Mouse (Mus musculus) retina, postnatal 1 day (tissue): ENCODE measurements around the gene Cds2.
"Not testable (repeated sequence)": the region's sequence is repeated elsewhere in the genome, so short reads cannot be mapped to it uniquely, and the experiment has no call there.

Experiments used
- DNase-seq: peaks from one replicate; pipeline ENCODE4 v3.0.0-alpha.2; 2012

Cds2 gene

DNA sequence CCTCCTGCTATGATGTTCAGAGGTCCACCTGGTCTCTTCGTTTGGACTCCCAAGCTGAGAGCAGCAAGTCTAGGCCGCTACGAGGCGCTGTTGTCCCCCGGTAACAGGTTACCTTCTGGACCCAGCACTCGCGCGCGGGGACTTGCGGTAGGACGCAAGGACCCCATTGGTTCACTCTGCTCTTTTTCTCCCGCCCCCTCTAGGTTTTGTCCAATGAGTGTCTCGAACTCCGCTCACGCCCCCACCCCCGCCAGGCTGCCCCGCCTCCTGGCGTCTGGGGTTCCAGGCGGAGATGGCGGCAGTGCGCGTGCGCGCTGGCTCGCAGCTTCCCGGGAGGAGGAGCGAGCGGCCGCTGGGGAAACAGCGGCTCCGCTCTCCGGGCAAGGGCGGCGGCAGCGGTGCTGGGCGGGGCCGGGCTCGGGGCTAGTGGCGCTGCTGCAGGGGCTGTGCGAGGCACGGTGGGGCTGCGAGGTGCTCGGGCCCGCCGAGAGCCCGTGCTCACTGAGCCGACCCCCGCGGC lies at the start of gene Cds2:
Cds2 (plus strand) TSS at position 270 of the 520 bp plus-strand sequence.
- peak; percentile 99 for DNase-seq

DNA sequence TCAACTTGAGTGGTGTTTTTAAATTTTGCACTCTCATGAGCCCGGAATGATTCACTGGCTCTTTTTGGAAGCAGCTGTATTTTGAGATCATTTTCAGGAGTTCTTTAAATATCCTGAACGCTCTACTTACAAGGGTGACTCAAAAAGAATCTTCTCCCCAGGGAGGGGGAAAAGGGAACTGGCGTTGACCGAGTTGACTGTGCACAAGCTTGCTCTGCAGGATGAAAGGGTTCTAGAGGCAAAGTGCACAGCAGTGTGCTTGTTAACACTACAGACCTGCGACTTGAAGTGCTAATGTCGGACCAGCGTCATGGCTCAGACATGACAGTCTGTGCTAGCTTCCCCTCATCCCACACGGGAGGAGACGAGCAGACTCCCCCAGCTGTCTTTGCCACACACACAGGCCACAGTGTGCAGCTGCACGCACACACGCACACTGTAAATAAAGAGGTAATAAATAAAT lies 41.3 kb upstream of the Cds2 start:
- no peak for DNase-seq

DNA sequence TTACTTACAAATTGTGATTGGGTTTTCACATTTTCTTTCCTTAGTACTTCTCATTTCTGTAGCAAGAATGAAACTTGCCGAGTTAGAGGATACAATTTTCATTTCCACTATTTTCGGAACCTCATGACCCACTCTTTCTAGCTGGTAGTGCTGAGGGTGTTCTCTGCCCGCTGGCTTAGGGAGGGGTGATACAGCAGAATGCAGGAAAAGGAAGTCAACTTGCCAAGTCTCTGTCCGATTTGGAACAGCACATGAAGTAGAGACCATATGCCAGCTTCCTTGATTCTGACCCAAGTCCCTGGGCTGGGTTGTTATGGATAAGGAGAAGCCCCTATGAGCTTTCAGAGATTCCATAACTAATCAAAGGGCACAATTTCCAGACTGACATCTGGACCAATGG lies 38.6 kb upstream of the Cds2 start:
- no peak for DNase-seq

DNA sequence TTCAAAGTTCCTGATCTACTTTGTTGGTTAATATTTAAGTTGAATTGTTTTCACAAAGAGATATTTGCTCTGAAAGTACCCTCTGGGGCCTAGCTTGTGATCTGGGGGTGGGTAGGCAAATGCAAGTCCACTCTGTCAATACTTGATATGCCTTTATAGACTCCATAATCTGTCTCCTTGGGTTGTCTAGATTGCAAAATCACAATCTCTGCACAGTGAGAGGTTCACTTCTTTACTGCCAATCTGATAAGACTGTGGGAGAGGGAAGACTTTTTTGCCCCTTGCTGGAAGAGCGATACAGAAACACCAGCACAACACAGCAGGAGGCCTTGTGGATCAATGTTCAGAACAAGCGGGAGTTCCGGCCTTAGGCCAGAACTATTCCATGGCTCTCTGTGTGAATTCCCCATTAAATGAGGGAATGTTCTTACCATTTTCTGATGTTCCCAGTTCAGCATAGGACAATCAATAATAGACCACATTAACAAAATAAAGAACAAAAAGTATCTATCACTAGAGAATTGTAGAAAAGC lies 30.5 kb upstream of the Cds2 start:
- DNase-seq: no peak

DNA sequence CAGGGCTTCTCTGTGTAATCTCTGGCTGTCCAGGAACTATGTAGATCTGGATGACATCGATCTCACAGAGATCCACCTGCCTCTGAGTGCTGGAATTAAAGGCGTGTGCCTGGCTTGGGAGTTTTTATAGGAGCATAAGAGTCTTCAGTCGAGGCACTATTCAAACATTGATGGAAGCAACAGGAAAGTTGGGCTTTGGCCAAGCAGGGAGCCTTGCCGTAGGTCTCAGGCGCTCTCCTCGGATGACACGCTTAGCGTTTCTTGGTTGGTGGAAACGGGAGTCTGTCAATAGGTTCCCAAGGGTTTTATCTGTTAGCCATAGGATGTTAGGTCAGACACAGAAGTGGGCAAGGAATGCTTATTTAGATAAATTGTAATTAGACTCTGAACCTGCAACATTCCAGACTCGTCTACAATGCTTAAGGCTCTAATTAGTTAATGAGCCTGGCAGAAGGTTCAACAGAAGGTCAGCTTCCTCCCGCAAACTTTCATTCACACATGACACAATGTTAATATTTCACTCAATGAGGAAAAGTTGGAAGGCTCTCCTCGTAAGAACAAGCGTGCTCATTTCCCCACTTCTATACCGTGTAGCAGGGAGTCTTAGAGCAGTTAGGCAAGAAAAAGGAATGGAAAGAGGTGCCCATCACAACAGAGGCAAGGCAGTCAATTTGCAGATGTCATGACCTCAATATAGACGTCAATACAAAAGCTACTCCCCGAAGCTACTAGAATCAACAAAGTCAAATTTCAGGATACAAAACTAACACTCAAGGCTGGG lies 28.8 kb upstream of the Cds2 start:
- peak; percentile 23 for DNase-seq

DNA sequence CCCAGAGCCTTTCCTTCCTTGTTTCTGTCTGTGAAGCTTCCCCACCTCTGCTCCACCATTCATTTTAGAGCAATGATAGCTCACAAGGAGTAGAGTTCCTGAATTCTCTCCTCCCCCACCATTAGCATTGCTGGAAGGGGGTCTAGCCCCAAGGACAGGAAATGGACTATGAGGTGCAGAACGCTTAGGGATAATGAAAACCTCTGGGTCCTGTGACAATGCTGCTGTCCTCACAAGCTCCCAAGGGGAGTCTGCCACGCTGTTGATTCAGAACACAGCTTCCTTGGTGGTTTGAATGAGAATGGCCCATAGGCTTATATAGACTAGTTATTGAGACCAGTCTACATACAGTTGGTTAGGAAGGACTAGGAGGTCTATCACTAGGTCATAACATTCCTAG lies 27.7 kb upstream of the Cds2 start:
- DNase-seq: no peak

DNA sequence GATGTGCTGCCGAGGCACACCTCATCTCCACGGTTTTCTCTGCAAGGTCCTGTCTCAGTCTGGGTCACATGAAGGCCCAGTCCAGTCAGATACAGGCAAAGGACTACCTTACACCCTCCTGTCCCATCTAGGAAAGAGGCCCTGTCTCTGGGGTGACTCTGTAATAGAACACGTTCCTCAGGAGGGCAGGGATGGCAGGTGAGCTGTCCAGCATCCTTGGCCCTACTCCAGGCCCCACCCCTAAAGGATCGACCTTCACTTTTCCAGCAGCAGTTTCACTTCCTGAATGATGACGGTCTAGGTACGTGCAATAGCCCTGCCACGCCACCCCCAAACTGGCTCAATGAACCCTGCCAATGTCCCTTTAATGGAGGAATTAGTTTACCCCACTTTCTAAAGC lies 27.0 kb upstream of the Cds2 start:
- no peak for DNase-seq

DNA sequence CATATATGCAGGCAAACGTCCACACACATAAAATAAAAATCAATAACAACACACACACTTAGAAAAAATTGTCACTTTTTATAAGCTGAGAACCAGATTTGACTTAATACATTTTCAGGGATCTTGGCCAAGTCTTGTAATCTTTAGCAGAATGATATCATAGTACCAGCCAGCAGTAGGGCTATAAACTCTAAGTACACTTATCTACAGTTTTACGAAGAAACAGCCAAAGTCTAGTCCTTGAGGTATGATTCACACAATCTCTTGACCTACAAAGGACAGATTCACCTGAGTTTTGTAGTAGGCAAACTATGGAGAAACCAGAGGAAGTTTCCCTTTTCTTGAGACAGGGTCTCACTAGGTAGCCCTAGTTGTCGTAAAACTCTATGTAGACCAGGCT lies 23.5 kb upstream of the Cds2 start:
- DNase-seq: not testable (repeated sequence)

DNA sequence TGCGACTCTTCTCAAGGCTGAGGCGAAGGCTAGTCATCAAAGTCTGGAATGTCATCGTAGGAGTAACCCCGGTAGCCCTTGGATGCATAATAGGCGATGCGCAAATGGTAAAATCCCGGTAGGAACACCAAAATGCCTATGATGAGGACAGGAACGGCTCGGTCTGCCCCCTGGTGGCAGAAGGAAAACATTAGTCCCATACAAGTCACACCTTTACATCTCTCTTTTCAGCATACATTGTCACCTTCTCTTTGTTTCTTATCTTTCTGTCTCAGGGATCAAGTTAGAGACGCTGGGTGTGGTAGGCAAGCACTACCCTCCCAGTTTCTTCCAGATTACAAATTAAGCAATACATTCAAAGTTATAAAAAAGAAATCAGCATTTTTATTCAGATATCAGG lies 22.5 kb upstream of the Cds2 start:
- peak; percentile 60 for DNase-seq

DNA sequence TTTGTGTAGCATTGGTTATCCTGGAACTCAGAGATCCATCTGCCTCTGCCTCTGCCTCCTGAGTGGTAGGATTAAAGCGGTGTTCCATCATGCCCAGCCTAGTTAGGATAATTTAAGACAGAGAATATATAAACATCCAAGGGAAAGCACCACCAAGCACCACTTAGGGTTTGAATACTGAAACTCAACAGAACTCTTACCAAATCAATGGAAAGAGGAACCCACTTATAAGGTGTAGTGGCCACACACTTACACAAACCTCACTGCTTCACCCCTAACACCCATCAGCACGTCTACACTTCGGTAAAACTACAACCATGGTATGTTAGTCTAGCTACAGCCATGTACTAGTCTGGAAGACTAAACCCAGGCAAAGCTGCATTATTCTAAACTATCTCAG lies 19.6 kb upstream of the Cds2 start:
- no peak for DNase-seq

DNA sequence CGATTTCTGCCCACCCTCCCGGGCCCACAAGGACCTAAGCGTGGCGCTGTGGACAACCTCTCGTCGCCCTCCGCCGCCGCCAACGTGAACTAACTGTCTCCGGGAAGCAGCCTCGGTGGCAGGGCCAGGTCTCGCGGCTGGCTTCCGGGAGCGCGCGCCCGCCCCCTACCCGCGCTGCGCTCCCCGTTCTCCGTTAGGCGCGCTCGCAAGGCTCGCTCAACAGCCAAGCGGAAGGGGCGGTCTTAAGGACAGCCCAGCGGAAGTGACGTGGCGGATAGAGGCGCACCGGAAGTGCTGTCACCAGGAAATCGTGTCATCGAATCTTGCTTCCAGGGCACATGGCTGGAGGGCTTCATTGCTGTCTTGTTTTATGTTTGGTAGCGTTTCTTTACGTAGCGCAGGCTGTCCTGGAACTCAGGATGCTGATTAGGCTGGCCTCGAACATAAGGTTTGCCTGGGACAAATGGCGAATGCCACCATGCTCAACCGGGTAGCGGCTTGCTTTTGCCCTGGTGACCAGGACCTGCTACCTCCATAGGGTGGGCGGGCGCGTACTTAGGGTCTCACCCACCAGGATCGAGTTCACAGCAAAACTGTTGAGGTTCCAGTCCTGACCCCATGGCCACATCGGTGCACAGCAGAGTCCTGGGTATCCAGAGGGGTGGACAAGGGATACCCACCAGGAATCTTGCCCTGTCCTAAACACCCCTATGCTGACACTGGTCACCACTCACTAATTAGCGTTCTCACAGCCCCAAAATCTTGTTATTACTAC lies 15.2 kb upstream of the Cds2 start, which contains the start of gene Tmem230:
Tmem230 (minus strand) TSS at position 269 of the 775 bp plus-strand sequence.
- peak; percentile 97 for DNase-seq

DNA sequence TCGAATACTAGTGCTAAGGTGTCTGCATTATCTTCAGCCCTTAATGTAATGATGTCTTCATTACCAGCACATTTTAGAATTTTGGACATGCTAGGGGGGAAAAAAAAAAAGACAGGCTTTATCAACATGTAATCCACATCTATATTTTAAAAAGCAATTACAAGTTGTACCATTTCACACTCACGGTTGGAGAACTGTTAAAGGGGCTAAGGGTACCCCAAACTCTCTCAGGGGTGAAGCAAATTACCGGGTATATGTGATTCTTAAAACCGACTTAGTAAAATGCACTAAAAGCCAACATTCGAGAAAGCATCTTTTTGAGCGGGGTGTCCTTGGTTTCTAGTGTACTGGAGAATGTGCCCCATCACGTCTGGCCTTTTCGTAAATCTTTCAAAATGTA lies 11.0 kb upstream of the Cds2 start:
- DNase-seq: no peak

DNA sequence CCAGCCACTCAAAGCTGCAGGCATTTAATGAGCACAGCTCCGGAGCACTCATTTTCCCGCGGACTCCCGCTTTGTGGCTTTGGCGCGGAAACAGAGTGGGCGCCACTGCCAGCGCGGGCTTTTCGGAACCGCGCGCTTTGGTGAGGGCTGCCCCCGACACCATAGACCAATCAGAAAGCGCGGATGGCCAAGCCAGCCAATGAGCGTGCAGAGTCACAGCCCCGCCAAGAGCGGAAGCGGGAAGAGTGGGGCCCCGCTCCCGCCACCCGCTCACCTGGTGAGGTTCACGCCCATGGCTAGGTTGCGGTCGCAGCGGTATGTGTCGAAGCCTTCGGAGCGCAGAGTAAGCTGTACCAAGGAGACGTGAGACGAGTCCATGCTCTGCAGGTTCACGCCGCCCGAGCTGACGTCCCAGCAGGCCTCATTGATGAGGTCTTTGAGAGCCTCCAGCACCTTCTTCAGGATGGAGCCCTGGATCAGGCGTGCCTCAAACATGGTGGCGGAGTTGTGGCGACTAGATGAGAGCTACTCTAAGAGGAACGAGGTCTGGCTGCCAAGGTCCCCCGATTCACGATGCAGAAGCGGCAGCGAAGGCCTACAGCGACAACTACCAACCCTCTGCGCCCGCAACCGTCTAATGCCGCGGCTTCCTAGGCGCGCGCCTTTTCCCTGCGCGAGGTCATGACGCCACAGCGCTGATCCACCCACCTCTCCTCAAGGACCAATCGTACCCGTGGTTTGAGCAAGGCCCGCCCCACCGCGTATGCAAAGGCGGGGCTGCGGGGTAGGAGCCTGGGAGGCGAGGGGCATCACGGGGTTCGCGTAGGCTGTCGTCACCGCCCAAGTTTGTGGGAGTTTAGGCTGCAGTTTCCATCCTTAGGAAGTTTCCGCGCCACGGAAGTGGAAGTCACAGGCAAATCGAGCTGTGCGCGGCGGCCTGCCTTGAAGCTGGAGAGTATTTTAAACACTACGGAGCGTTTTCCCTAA lies 10.1 kb upstream of the Cds2 start, which contains the start of gene Pcna:
Pcna (minus strand) TSS at position 773 of the 987 bp plus-strand sequence.
- DNase-seq: peak; percentile 99

DNA sequence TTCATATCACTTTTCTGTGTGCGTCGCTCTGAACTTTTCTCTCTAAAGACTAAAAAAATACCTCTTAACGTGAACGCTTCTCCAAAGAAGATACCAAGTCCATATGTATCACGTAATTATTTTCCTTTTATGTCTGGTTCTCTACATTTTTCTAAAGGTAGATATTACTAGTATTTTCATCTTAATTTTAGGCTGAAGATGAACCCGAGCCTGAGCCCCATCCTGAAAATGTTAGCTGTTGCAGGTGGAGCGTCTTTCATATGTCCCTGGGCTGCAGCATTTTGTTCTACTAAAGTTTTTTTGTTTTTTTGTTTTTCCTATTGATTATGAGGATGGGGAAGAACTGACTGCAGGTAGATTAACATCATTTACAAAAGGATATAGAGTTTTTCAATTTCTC lies 9.3 kb upstream of the Cds2 start:
- no peak for DNase-seq

DNA sequence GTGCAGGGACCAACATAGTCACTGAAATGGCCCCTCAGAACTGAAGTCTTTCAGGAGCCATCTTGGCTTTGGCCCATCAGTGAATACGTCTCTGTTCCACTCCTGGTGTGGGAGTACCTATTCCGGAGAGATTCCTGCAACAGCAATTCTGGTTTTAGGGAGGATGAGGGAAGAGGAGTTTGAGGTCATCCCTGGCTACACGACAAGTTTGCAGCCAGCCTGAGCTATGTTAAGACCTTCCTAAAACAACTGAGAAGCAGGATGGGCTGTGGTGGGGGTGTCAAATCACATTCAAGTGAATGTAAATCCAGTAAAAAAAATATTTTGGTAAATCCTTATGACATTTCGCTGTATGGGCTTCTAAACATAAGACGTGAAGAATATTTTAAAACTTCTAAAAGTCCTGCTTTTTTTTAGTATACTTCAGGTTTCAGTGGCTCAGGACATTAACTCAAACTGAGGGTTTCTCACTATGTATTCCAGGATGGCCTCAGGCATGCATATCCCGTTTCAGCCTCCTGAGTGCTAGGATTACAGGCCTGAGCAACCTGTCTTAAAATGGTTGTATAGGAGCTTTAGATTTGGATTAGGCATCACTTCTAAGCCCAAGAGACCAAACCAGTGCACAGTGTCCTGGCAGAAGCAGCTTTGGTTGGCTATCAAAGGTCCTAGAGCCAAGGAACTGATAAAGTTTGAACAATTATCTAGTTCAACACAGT lies 5.4 kb upstream of the Cds2 start:
- no peak for DNase-seq

DNA sequence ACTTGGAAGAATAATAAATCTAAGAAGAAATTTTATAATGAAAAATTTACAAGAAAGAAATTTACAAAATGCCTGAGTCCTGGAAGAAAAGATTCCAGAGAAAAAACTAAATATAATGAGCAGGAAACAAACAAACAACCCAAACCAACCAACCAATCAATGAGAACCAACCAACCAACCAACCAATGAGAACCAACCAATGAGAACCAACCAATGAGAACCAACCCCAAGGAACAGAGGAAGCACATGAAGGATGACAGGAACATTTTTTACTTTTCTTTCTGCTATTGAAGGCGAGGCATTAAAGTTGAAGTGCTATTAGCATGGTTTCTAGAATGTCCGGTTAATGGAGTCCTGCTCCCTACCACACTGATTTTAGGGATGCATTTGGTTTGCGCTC lies 2.3 kb upstream of the Cds2 start:
- no peak for DNase-seq

DNA sequence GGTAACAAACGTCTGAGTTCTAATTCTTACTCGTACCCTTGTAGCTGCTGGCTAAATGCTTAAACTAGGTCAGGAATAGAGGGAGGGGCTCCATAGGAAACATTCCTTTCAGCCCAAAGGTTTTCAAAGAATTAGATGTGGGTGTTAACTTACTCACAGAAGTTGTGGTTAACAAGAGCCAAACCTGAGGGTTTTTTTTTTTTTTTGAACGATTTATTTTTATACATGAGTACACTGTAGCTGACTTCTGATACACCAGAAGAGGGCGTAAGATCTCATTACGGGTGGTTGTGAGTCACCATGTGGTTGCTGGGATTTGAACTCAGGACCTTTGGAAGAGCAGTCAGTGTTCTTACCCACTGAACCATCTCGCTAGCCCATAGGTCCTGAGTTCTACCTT lies 773 bp upstream of the Cds2 start:
- DNase-seq: no peak

DNA sequence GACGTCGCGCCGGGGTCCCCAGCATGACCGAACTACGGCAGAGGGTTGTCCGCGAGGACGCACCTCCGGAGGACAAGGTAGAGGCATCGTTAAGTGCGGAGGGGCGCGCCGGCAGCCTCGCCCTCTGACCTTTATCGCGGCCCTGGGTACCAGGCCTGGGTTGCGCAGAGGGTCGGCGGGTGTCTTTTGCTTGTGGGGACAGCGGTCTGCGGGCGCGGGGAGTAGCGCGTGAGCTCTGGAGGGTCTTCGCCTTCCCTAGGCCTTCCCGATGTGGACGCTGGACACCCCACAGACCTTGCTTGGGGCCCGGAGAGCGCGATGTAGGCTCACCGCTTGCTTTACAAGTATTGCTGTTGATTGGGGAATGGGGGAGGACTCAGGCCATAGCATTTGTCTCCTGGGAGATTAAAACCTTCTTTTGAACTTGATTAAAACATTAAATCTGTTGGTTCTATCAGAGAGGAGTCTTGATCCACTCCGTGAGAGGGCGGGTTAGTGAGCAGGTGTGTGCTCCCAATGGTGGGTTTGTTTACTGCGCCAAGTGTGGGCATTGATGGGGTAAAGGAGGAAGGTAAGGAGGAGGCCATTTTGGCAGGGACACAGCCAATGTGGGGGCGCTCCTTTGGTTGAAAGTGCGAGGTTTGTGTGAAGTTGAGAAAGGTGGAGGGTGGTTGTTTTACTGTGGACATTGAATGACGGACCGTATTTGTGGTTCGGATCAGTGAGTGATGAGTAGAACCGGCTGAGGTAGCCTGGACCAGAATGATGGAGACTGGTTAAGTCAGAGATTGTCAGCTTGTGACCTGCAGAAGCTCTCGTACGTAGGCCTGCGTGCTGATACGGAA lies 695 bp downstream of the Cds2 start:
- DNase-seq: peak; percentile 55

DNA sequence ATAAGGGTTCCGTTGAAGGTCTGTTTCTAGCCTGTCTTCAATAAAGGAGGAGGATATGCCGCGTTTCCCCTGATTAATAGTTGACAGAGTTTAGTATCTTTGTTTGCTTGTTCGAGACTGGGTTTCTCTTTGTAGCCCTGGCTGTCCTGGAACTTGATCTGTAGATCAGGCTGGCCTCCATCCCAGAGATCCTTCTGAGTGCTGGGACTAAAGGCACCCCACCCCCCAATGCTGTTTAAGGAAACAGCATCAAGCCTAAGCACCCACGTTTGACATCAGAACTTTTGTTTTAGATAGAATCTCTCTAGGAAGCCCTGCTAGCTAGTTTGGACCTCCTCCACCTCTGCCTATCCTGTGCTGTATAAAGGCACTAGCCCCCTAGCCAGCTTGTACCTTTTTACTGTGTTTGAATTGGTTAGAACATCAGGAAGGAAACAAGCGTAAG lies 1.3 kb downstream of the Cds2 start:
- DNase-seq: no peak

DNA sequence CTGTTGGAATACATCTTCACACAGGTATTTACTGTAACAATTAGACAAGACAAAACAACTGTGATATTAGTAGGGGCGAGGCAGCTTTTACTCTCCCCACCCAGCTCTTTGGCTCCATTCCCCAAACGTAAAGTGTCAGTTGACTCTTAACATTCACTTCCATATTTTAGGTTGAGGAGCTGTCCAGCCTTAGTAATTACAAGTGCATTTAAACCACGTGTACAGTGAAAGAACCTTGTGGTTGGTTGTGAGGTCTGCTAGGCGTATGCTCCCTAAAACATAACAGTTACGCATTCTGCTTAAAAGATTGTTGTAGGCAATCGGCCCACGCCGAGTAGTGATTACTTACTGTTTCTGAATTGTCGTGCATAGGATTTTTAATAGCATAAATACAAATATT lies 2.2 kb downstream of the Cds2 start:
- no peak for DNase-seq

DNA sequence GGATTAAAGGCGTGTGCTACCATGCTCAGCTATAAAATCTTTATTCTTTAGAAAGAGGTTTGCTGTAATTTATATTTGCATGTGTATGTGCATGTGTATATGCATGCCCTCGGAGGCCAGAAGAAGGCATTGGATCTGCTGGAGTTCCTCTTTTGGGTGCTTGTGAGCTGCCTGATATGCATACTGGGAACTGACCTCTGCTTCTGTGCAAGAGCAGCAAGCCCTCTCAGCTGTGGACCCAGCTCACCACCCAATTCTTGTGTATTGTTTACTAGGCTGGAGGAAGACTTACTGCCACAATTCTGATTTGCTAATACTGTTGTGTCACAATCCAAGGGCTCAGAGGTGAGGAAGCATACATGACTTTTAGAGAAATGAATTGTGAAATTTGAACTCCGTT lies 3.1 kb downstream of the Cds2 start:
- DNase-seq: no peak
